Mouse (Mus musculus): ENCODE results near the gene Hyal3. TPM values are rescaled to one million over a fixed set of nuclear protein-coding genes. Genes with fewer than 3 reads are reported as not detected.

The Hyal3 gene
- total RNA-seq, 1 experiment: 0.54 TPM

DNA sequence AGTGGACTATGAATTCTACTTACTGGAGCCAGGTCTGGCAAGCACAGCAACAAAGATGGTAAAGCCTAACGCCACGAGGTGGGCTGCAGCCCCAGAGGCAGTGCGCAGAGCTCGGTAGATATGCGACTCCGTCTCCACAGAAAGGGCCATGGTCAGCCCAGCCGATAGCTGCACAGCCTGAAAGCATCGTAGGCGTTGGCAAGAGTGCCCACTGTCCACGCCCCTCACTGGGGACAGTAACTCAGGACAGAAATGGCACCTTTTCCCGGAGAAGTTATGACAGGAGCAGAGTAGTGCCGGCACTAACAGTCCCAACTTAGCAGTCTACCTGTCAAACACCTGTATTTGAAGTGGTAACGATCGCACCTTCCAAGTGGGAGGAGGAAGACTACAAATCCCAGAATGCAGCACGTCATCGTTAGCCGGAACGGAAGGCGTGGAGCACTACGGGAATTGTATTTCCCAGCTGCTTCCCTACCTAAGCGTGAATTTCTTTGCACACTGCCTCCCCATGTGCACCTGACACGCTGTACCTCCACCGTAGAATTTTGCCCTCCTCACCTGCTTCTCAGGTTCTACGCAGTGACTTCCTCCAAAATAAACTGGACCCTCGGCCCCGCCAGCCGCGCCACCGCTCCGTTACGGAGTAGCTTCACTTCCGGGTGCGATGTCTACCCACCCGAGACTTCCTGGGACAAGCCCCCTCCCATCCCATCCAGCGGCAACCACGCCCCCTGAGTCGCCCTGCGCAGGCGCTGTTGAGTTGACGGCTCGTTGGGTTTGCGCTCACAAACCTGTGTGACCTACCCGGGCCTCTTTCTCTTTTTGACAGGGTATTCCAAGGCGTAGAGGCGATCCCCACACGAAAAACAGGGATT is 38.9 kb upstream of the Hyal3 start, which contains the start of the genes Cyb561d2 and Nprl2:
Gene Cyb561d2 (minus strand): TSS at position 720 of the 878 bp plus-strand sequence.
Gene Nprl2 (plus strand): TSS at position 753 of the 878 bp plus-strand sequence.
- Histone ChIP-seq H3K9ac (ENCODE audit: insufficient read depth, low read depth, low read length, poor library complexity, severe bottlenecking) (peak within 1 kb of the TSS; percentile 80), H3K36me3 (ENCODE audit: control insufficient read depth, insufficient read depth, low read length, poor library complexity, severe bottlenecking) (peaks cover 25% of the 10 kb centered on the region), H3K4me1 (ENCODE audit: control insufficient read depth in 2 of 2, insufficient read depth in 2 of 2, low read length in 2 of 2, poor library complexity in 1 of 2) (peaks cover 0 to 11% of the 10 kb centered on the region in 2 experiments; a peak in 2 of 4 replicates), H3K4me3 (ENCODE audit: insufficient read depth in 1 of 2, low read depth in 1 of 2, low read length in 2 of 2, poor library complexity in 1 of 2, severe bottlenecking in 1 of 2) (peak within 1 kb of the TSS; percentile 80 to 93), H3K9me3 (ENCODE audit: control insufficient read depth, insufficient read depth, low read depth, low read length) (no peaks in the 10 kb centered on the region), H3K27ac (ENCODE audit: insufficient read depth, low read depth, low read length, poor library complexity, severe bottlenecking) (no peak within 1 kb of the TSS)
- in situ Hi-C loops (cut with MboI; ENCODE audit: low sequenced_read_pairs in 2 of 2, unreplicated experiment in 2 of 2): no loop called here
- DNase-seq (ENCODE audit: low read depth, low spot score): peak; percentile 96
- TF ChIP-seq CHD2 (IDR thresholded peaks at IDR 0.05; ENCODE audit: low read depth, low read length) (peak; percentile 17; the same call in 1 of the 2 replicates), ZC3H11A (IDR thresholded peaks at IDR 0.05; ENCODE audit: borderline replicate concordance, low read depth, low read length) (no peak), HCFC1 (IDR thresholded peaks at IDR 0.05; ENCODE audit: borderline replicate concordance, insufficient read depth, low read length) (peak; percentile 98), ZNF384 (IDR thresholded peaks at IDR 0.05; ENCODE audit: low read depth, low read length) (no peak)

DNA sequence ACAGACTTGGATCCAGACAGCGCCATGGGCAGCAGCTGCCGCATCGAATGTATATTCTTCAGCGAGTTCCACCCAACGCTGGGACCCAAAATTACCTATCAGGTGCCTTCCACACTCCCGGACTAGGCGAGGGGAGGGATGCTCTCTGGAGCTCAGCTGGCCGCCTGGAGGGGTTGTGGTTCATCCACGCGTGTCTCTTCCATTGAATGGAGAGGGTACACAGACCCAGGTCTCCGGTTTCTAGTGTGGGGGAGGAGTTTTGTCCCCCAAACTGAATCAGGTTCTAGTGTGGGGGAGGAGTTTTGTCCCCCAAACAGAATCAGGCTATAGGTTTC is 38.3 kb upstream of the Hyal3 start:
- peak overlapping the region; percentile 80 for H3K9ac ChIP-seq (ENCODE audit: insufficient read depth, low read depth, low read length, poor library complexity, severe bottlenecking)
- H3K9me3 ChIP-seq (ENCODE audit: control insufficient read depth, insufficient read depth, low read depth, low read length): no peaks in the 10 kb centered on the region
- no peak for DNase-seq (ENCODE audit: low read depth, low spot score)
- no peak overlapping the region for H3K27ac ChIP-seq (ENCODE audit: insufficient read depth, low read depth, low read length, poor library complexity, severe bottlenecking)
- H3K4me1 ChIP-seq (ENCODE audit: control insufficient read depth in 2 of 2, insufficient read depth in 2 of 2, low read length in 2 of 2, poor library complexity in 1 of 2): peaks cover 0 to 12% of the 10 kb centered on the region in 2 experiments; a peak in 3 of 4 replicates
- H3K36me3 ChIP-seq (ENCODE audit: control insufficient read depth, insufficient read depth, low read length, poor library complexity, severe bottlenecking): peaks cover 23% of the 10 kb centered on the region
- peak overlapping the region; percentile 80 to 93 for H3K4me3 ChIP-seq (ENCODE audit: insufficient read depth in 1 of 2, low read depth in 1 of 2, low read length in 2 of 2, poor library complexity in 1 of 2, severe bottlenecking in 1 of 2)
- in situ Hi-C loops (cut with MboI; ENCODE audit: low sequenced_read_pairs in 2 of 2, unreplicated experiment in 2 of 2): no loop called here
- TF ChIP-seq ZC3H11A (IDR thresholded peaks at IDR 0.05; ENCODE audit: borderline replicate concordance, low read depth, low read length): no peak
- no peak for TF ChIP-seq HCFC1 (IDR thresholded peaks at IDR 0.05; ENCODE audit: borderline replicate concordance, insufficient read depth, low read length)
- no peak for TF ChIP-seq ZNF384 (IDR thresholded peaks at IDR 0.05; ENCODE audit: low read depth, low read length)
- TF ChIP-seq CHD2 (IDR thresholded peaks at IDR 0.05; ENCODE audit: low read depth, low read length): no peak
- TF ChIP-seq MAFK (IDR thresholded peaks at IDR 0.05; ENCODE audit: insufficient read depth, low read depth, low read length): no peak

DNA sequence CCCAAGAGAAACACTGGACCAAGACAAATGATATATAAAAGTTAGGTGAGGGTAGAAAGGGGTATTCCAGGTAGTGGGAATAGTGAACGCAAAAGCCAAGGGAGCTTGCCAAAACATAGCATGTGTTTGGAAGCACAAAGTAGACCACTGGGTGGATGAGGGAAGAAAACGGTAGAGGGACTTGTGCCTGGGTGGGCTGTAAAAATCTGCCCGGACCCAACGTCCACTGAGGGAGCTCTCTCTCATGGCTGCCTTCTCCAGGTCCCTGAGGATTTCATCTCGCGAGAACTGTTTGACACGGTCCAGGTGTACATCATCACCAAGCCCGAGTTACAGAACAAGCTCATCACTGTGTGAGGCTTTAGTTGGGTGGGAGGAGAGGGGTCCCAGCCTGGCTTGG is 37.9 kb upstream of the Hyal3 start:
- TF ChIP-seq CHD2 (IDR thresholded peaks at IDR 0.05; ENCODE audit: low read depth, low read length) (no peak), MAFK (IDR thresholded peaks at IDR 0.05; ENCODE audit: insufficient read depth, low read depth, low read length) (no peak), ZC3H11A (IDR thresholded peaks at IDR 0.05; ENCODE audit: borderline replicate concordance, low read depth, low read length) (no peak), ZNF384 (IDR thresholded peaks at IDR 0.05; ENCODE audit: low read depth, low read length) (no peak), HCFC1 (IDR thresholded peaks at IDR 0.05; ENCODE audit: borderline replicate concordance, insufficient read depth, low read length) (no peak)
- H3K9me3 ChIP-seq (ENCODE audit: control insufficient read depth, insufficient read depth, low read depth, low read length): no peaks in the 10 kb centered on the region
- H3K27ac ChIP-seq (ENCODE audit: insufficient read depth, low read depth, low read length, poor library complexity, severe bottlenecking): no peak overlapping the region
- H3K4me1 ChIP-seq (ENCODE audit: control insufficient read depth in 2 of 2, insufficient read depth in 2 of 2, low read length in 2 of 2, poor library complexity in 1 of 2): peaks cover 0 to 16% of the 10 kb centered on the region in 2 experiments; a peak in 3 of 4 replicates
- peaks cover 23% of the 10 kb centered on the region for H3K36me3 ChIP-seq (ENCODE audit: control insufficient read depth, insufficient read depth, low read length, poor library complexity, severe bottlenecking)
- no peak for DNase-seq (ENCODE audit: low read depth, low spot score)
- in situ Hi-C loops (cut with MboI; ENCODE audit: low sequenced_read_pairs in 2 of 2, unreplicated experiment in 2 of 2): no loop called here
- H3K4me3 ChIP-seq (ENCODE audit: insufficient read depth in 1 of 2, low read depth in 1 of 2, low read length in 2 of 2, poor library complexity in 1 of 2, severe bottlenecking in 1 of 2): peak overlapping the region; percentile 80 to 93
- H3K9ac ChIP-seq (ENCODE audit: insufficient read depth, low read depth, low read length, poor library complexity, severe bottlenecking): peak overlapping the region; percentile 80; the same call in 1 of the 2 replicates

DNA sequence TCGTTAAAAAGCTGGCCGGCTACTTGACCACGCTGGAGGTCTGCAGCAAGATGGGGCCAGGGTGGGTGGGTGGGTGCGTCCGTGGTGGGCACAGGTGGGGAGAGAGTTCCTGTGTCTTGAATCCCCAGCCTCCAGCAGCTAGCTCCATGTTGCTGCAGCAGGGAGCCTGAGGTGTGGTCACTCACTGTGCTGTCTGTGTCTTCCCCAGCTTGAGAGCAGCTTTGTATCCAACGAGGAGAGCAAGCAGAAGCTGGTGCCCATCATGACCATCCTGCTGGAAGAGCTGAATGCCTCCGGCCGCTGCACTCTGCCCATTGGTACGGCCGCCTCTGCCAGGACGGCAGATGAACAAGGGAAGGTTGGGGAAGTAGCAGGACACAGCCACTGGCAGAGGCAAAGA is 37.3 kb upstream of the Hyal3 start:
- TF ChIP-seq ZNF384 (IDR thresholded peaks at IDR 0.05; ENCODE audit: low read depth, low read length): no peak
- H3K4me1 ChIP-seq (ENCODE audit: control insufficient read depth in 2 of 2, insufficient read depth in 2 of 2, low read length in 2 of 2, poor library complexity in 1 of 2): peaks cover 0 to 16% of the 10 kb centered on the region in 2 experiments; a peak in 3 of 4 replicates
- no peak for DNase-seq (ENCODE audit: low read depth, low spot score)
- peaks cover 17% of the 10 kb centered on the region for H3K36me3 ChIP-seq (ENCODE audit: control insufficient read depth, insufficient read depth, low read length, poor library complexity, severe bottlenecking)
- in situ Hi-C loops (cut with MboI; ENCODE audit: low sequenced_read_pairs in 2 of 2, unreplicated experiment in 2 of 2): no loop called here
- H3K9me3 ChIP-seq (ENCODE audit: control insufficient read depth, insufficient read depth, low read depth, low read length): no peaks in the 10 kb centered on the region
- no peak overlapping the region for H3K4me3 ChIP-seq (ENCODE audit: insufficient read depth in 1 of 2, low read depth in 1 of 2, low read length in 2 of 2, poor library complexity in 1 of 2, severe bottlenecking in 1 of 2)
- no peak overlapping the region for H3K9ac ChIP-seq (ENCODE audit: insufficient read depth, low read depth, low read length, poor library complexity, severe bottlenecking)
- H3K27ac ChIP-seq (ENCODE audit: insufficient read depth, low read depth, low read length, poor library complexity, severe bottlenecking): no peak overlapping the region

Data from ES-E14 (cell line).